23 mouse cellular contexts compared by ENCODE assay signal in the genomic region with DNA sequence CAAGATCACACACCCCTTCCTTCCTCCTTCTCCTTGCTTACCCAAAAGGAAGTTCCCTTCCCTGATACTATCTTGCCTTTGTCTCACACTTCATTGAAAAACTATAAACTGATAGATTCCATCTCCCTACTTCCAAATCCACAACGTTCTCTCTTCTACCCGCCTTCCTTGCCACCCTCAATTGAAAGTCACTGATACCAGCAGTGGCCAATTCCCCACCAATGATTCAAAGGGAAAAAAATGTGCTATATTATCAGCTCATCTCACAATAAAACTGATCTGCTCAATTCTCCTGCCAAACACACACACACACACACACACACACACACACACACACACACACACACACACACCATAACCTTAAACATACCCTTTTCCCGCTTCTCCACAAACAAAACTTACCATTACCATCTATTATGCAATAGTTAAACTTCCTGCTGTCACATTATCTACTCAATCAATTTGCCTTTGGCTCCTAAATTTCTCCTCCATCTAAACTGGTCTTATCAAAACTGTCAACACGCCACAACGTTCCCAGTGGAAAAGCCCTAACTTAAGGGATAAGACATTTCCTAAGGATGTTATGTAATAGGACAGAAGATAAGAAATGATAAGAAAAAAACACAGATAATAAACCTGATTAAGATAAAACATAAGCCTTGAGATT.
DNase-seq lines count a peak whose midpoint lies in the region; ATAC-seq and TF ChIP-seq lines count a peak whose summit lies in the region.
"Had no signal": no experiment of that assay in that cellular context is flagged by ENCODE, and none has a peak within 500 bp of the region (broad histone marks: within the 10 kb centered on the region; RNA-seq: fewer than 3 reads in every experiment).

No protein-coding gene starts in this region.

- H3K27ac ChIP-seq in embryonic facial prominence, embryonic 12.5 days = 0 out of 2 replicates have a peak overlapping the region, but pooled peaks have one; percentile 37
- H3K27ac ChIP-seq in embryonic facial prominence, embryonic 10.5 days (replicated peaks) = no peak overlapping the region
- peak overlapping the region; percentile 52 for H3K27ac ChIP-seq in brown adipose tissue, adult 24 weeks (replicated peaks; ENCODE audit: low read depth, low read length)
- no peak overlapping the region for H3K27ac ChIP-seq in lung, postnatal 0 days (ENCODE audit: low read length)
- H3K27ac ChIP-seq: hindbrain, embryonic 14.5 days; layer of hippocampus, adult 2 months; liver, embryonic 13.5 days; macrophage; midbrain, embryonic 15.5 days; neural tube, embryonic 12.5 days had no signal

- 0 out of 2 replicates have a peak, but pooled peaks cover 14% of the 10 kb centered on the region for H3K4me1 ChIP-seq in embryonic facial prominence, embryonic 12.5 days
- H3K4me1 ChIP-seq in embryonic facial prominence, embryonic 10.5 days = peaks cover 15% of the 10 kb centered on the region; the same call in 1 of the 2 replicates
- H3K4me1 ChIP-seq in brown adipose tissue, adult 24 weeks (ENCODE audit: control insufficient read depth, insufficient read depth, insufficient read length, low read length) = 0 out of 2 replicates have a peak, but pooled peaks cover 4% of the 10 kb centered on the region
- no peaks in the 10 kb centered on the region for H3K4me1 ChIP-seq in lung, postnatal 0 days (ENCODE audit: insufficient read depth, low read depth, low read length)
- H3K4me1 ChIP-seq: liver, embryonic 13.5 days; midbrain, embryonic 15.5 days; neural tube, embryonic 12.5 days had no signal

- no peaks in the 10 kb centered on the region for H3K36me3 ChIP-seq in embryonic facial prominence, embryonic 12.5 days
- H3K36me3 ChIP-seq in embryonic facial prominence, embryonic 10.5 days (replicated peaks) = peaks cover 5% of the 10 kb centered on the region; the same call in 1 of the 2 replicates
- no peaks in the 10 kb centered on the region for H3K36me3 ChIP-seq in lung, postnatal 0 days (ENCODE audit: insufficient read depth, low read length)
- H3K36me3 ChIP-seq: liver, embryonic 13.5 days; midbrain, embryonic 15.5 days; neural tube, embryonic 12.5 days had no signal

- TF ChIP-seq CTCF in lung, postnatal 0 days (IDR thresholded peaks at IDR 0.05) = no peak

- no peak for ATAC-seq in embryonic facial prominence, embryonic 12.5 days (ENCODE audit: insufficient number of reproducible peaks, insufficient read depth, low FRiP score, low TSS enrichment)
- peak; percentile 78 for ATAC-seq in lung, postnatal 0 days
- ATAC-seq: inflammation-experienced regulatory T-cells, adult 6 months; midbrain, embryonic 15.5 days had no signal

- H3K4me2 ChIP-seq in embryonic facial prominence, embryonic 12.5 days (replicated peaks) = no peak overlapping the region
- no peak overlapping the region for H3K4me2 ChIP-seq in lung, postnatal 0 days (replicated peaks; ENCODE audit: low read depth, low read length)
- H3K4me2 ChIP-seq: hindbrain, embryonic 14.5 days; liver, embryonic 13.5 days; midbrain, embryonic 15.5 days; neural tube, embryonic 12.5 days had no signal

- TF ChIP-seq EP300 in lung, postnatal 0 days (IDR thresholded peaks at IDR 0.05) = 0 out of 2 replicates have a peak, but pooled peaks have one; percentile 28

- 62% methylated on average over 5 of the region's 5 CpGs for WGBS in embryonic facial prominence, embryonic 12.5 days
- 75% methylated on average over 5 of the region's 5 CpGs for WGBS in embryonic facial prominence, embryonic 10.5 days
- 29% methylated on average over 5 of the region's 5 CpGs for WGBS in lung, postnatal 0 days

- no peaks in the 10 kb centered on the region for H3K9me3 ChIP-seq in embryonic facial prominence, embryonic 12.5 days
- no peaks in the 10 kb centered on the region for H3K9me3 ChIP-seq in embryonic facial prominence, embryonic 10.5 days
- H3K9me3 ChIP-seq in lung, postnatal 0 days (ENCODE audit: low read length) = no peaks in the 10 kb centered on the region
- H3K9me3 ChIP-seq: liver, embryonic 13.5 days; midbrain, embryonic 15.5 days; neural tube, embryonic 12.5 days had no signal

- no peaks in the 10 kb centered on the region for H3K27me3 ChIP-seq in embryonic facial prominence, embryonic 12.5 days
- H3K27me3 ChIP-seq in embryonic facial prominence, embryonic 10.5 days (replicated peaks; ENCODE audit: low read depth, poor library complexity, severe bottlenecking) = no peaks in the 10 kb centered on the region
- no peaks in the 10 kb centered on the region for H3K27me3 ChIP-seq in lung, postnatal 0 days (replicated peaks; ENCODE audit: insufficient read depth, low read length)
- H3K27me3 ChIP-seq: liver, embryonic 13.5 days; midbrain, embryonic 15.5 days; neural tube, embryonic 12.5 days had no signal

- DNase-seq in embryonic facial prominence, embryonic 10.5 days (ENCODE audit: low spot score) = no peak
- DNase-seq in kidney, adult 9 months = peak; percentile 11
- no peak for DNase-seq in kidney, postnatal 14 days
- peak; percentile 28 for DNase-seq in lung, postnatal 0 days (ENCODE audit: low spot score)
- DNase-seq in cerebellum, adult 9-11 months = no peak
- DNase-seq in cerebellum, adult 9-10 months = no peak
- DNase-seq: adrenal gland, postnatal 25 days; cerebellum, postnatal 14 days; heart, postnatal 36 days; kidney, adult 18-20 months; kidney, postnatal 25 days; layer of hippocampus, postnatal 36 days; liver, embryonic 13.5 days; right cerebral cortex, postnatal 14 days; thymus, postnatal 36 days had no signal

- H3K9ac ChIP-seq in embryonic facial prominence, embryonic 12.5 days = no peak overlapping the region
- no peak overlapping the region for H3K9ac ChIP-seq in lung, postnatal 0 days (replicated peaks; ENCODE audit: low read depth)
- H3K9ac ChIP-seq: hindbrain, embryonic 14.5 days; liver, embryonic 13.5 days; midbrain, embryonic 15.5 days; neural tube, embryonic 12.5 days had no signal

- no peak overlapping the region for H3K4me3 ChIP-seq in embryonic facial prominence, embryonic 12.5 days
- H3K4me3 ChIP-seq in embryonic facial prominence, embryonic 10.5 days = no peak overlapping the region
- no peak overlapping the region for H3K4me3 ChIP-seq in brown adipose tissue, adult 24 weeks (ENCODE audit: insufficient read depth, low read depth, low read length)
- H3K4me3 ChIP-seq in lung, postnatal 0 days (ENCODE audit: low read depth, low read length) = no peak overlapping the region
- H3K4me3 ChIP-seq: layer of hippocampus, adult 2 months; liver, embryonic 13.5 days; midbrain, embryonic 15.5 days; neural tube, embryonic 12.5 days had no signal

Comparison
In these comparisons a context has a peak if more than half of its experiments do, and no peak if none do; other contexts are left out.
1. H3K27ac ChIP-seq: peak in embryonic facial prominence, embryonic 12.5 days (single experiment) and brown adipose tissue, adult 24 weeks (single experiment); none in embryonic facial prominence, embryonic 10.5 days (single experiment) and lung, postnatal 0 days (single experiment).
2. DNase-seq: peak in kidney, adult 9 months (single experiment) and lung, postnatal 0 days (single experiment); none in embryonic facial prominence, embryonic 10.5 days (single experiment), kidney, postnatal 14 days (single experiment), cerebellum, adult 9-11 months (single experiment) and cerebellum, adult 9-10 months (single experiment).